Mouse (Mus musculus) forebrain, embryonic 10.5 days (tissue): ENCODE data around the gene Rasgef1b. TPM values are rescaled to one million over a fixed set of nuclear protein-coding genes. Genes with fewer than 3 reads are reported as not detected.

Experiments used
- DNase-seq: peaks from one replicate; pipeline ENCODE4 v3.0.0-alpha.2; 2017; ENCODE audit warnings: low spot score; ENCODE audit errors: extremely low spot score
- H3K27ac ChIP-seq: fragments of 300-500 bp; sonication (generic); 2 replicates; pipeline ENCODE4 v1.5.1; 2016; ENCODE audit warnings: mild to moderate bottlenecking
- H3K27me3 ChIP-seq: fragments of 300-500 bp; sonication (generic); 2 replicates; pipeline ENCODE4 v1.6.1; 2016; ENCODE audit warnings: mild to moderate bottlenecking; ENCODE audit not compliant: poor library complexity, severe bottlenecking
- H3K36me3 ChIP-seq: fragments of 300-500 bp; sonication (generic); replicated peaks from 2 replicates; pipeline ENCODE4 v1.6.1; 2016; ENCODE audit warnings: mild to moderate bottlenecking, moderate library complexity
- H3K4me1 ChIP-seq: fragments of 300-500 bp; sonication (generic); 2 replicates; pipeline ENCODE4 v1.6.1; 2016
- H3K4me3 ChIP-seq: fragments of 300-500 bp; sonication (generic); 2 replicates; pipeline ENCODE4 v1.5.1; 2016; ENCODE audit warnings: mild to moderate bottlenecking, moderate library complexity
- H3K9me3 ChIP-seq: fragments of 300-500 bp; sonication (generic); 2 replicates; pipeline ENCODE4 v1.6.1; 2016; ENCODE audit warnings: mild to moderate bottlenecking, moderate library complexity
- WGBS: fragments of 180-500 bp; shearing (Covaris S2); methylation state at CpG from one replicate; pipeline ENCODE4 v1.1.7; 2016; 5-methylcytosine and 5-hydroxymethylcytosine counted together
- polyA plus RNA-seq: library from polyadenylated mRNA; unstranded; fragments of >200 nt; fragmentation: Nextera tagmentation; extraction: Ambion mirVana; gene quantifications from 2 replicates; pipeline ENCODE4 v1.2.1, GENCODE M21; 2016

The Rasgef1b gene
- polyA plus RNA-seq, 1 experiment from 2014 or later, result 9.5 TPM

DNA sequence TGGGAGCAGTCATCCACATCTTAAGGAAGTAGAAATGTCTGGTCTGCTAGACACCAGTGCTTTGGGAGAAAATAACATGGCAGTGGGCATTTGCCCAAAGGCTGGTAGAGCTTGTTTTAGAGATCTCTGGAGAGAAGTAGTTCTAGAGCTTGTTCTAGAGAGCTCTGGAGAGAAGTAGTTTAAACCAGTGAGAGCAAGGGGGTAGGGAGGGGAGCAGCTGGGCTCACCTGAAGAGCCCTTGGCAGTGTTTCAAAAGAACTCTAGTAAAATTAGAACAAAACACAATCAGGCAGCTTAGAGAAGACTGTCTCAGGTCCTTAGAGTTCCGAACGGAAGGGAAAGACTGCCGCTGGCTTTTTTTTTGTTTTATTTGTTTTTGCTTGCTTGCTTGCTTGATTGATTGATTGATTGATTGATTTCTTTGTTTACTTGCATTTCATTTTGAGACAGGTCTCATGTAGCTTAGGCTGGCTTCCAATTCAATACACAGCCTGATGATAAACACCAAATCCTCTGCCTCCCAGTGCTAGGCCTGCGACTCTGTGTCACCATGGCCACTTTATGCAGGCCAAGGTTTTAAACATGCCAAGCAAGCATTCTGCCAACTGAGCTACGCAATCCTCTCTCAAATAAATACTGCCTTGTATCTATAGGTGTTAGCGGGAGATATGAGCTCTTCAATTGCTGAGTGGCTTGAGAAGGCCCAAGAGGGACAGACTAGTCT, 466.5 kb downstream of the Rasgef1b start:
- H3K27ac ChIP-seq, result no peak overlapping the region
- no peak for DNase-seq
- 90% methylated on average over 6 of the region's 6 CpGs for WGBS

GRCm38 (mm10) chr5:99261121-99261724, 467.6 kb downstream of the Rasgef1b start:
- Histone ChIP-seq H3K27me3 (no peaks in the 10 kb centered on the region), H3K4me3 (no peak overlapping the region), H3K27ac (no peak overlapping the region), H3K4me1 (no peaks in the 10 kb centered on the region), H3K36me3 (no peaks in the 10 kb centered on the region), H3K9me3 (no peaks in the 10 kb centered on the region)
- WGBS, result 92% methylated on average over 4 of the region's 4 CpGs
- DNase-seq, result no peak

More for the DNA sequence above, 466.5 kb downstream of the Rasgef1b start:
- Histone ChIP-seq H3K4me1 (no peaks in the 10 kb centered on the region), H3K36me3 (no peaks in the 10 kb centered on the region), H3K9me3 (no peaks in the 10 kb centered on the region), H3K4me3 (no peak overlapping the region), H3K27me3 (no peaks in the 10 kb centered on the region)

DNA sequence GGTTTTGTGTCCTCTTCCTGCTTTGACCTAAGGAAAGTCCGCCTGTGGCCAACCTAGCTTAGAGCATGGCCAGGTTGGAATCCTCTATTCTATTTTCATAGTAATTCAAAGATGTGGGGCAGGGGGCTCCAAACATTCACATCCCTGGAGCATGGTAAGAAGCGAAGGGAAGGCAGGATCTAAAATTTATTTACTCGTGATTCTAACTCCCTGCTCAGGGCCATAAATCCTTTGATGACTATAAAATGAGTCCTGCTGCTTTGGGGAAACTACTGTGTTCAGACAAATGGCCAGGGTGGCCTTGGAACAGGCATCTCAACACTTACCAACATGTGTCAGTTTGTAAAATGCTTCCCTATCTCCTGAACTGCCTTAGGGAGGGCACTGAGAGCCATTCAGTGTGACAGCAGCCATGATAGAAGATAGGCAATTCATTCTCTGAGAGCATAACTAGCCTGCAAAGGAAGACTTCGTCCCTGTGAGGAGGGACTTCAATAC, 470.8 kb downstream of the Rasgef1b start:
- Histone ChIP-seq H3K9me3 (no peaks in the 10 kb centered on the region), H3K27ac (no peak overlapping the region), H3K4me1 (peaks cover 8% of the 10 kb centered on the region; the same call in 1 of the 2 replicates), H3K4me3 (no peak overlapping the region), H3K36me3 (no peaks in the 10 kb centered on the region), H3K27me3 (peaks cover 21% of the 10 kb centered on the region)
- WGBS, result 83% methylated on average over 4 of the region's 4 CpGs
- DNase-seq, result no peak

- Histone ChIP-seq H3K4me1 (peaks cover 45% of the 10 kb centered on the region), H3K27me3 (peaks cover 47% of the 10 kb centered on the region), H3K4me3 (peak overlapping the region; percentile 64), H3K27ac (peak overlapping the region; percentile 88), H3K9me3 (no peaks in the 10 kb centered on the region), H3K36me3 (no peaks in the 10 kb centered on the region)
- peak; percentile 90 for DNase-seq
- WGBS, result under 1% methylated on average over 78 of the region's 78 CpGs
These were observed 476.4 kb downstream of the Rasgef1b start for GRCm38 (mm10) chr5:99252203-99253135.

DNA sequence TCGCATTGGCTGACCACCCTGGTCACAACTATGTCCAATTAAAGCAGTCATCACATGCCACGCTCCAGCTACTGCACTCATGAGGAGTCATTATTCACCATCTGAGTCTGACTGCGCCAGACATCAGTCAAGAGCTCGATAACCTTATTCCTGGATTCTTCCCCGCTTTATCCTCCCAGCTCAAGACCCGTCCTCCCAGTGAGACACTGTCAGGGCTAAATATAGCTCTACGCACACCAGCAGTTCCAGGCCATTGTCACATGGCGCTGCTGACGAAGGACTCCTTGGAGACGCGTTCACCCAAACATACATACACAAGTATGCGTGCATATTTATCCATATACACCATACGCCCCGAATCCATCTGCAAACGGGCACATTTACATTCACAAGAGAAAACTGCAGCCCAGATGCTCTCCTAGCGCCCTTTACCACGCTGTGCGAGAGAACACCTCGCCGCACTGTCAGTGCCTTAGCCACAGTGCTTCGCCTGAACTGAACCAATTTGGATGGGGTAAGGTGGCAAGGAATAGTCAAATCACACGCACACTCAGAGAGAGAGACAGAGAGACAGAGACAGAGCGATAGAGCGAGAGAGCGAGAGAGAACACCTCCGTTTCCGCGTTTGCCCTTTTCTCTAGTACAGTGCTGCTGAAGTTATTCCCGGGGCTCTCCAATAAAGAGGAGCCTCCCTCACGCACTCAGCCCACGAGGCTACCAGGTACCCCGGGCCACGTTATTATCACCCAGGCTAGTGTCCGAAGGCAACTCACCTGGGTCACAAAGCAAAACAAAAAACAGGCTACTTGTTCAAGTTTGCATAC, 477.3 kb downstream of the Rasgef1b start:
- Histone ChIP-seq H3K27ac (peak overlapping the region; percentile 88), H3K4me3 (peak overlapping the region; percentile 64), H3K4me1 (peaks cover 54% of the 10 kb centered on the region), H3K27me3 (peaks cover 47% of the 10 kb centered on the region), H3K36me3 (no peaks in the 10 kb centered on the region), H3K9me3 (no peaks in the 10 kb centered on the region)
- DNase-seq, result peak; percentile 42
- 6% methylated on average over 34 of the region's 34 CpGs for WGBS

- WGBS, result 28% methylated on average over 5 of the region's 5 CpGs
- 0 out of 2 replicates have a peak overlapping the region, but pooled peaks have one; percentile 32 for H3K27ac ChIP-seq
- H3K4me1 ChIP-seq, result peaks cover 60% of the 10 kb centered on the region
- DNase-seq, result no peak
- no peaks in the 10 kb centered on the region for H3K9me3 ChIP-seq
- H3K4me3 ChIP-seq, result peak overlapping the region; percentile 64
- no peaks in the 10 kb centered on the region for H3K36me3 ChIP-seq
- peaks cover 47% of the 10 kb centered on the region for H3K27me3 ChIP-seq
These were observed 478.0 kb downstream of the Rasgef1b start for GRCm38 (mm10) chr5:99250820-99251219.

GRCm38 (mm10) chr5:99248501-99248900, 480.4 kb downstream of the Rasgef1b start:
- Histone ChIP-seq H3K9me3 (no peaks in the 10 kb centered on the region), H3K4me3 (no peak overlapping the region), H3K4me1 (peaks cover 62% of the 10 kb centered on the region), H3K27me3 (peaks cover 30% of the 10 kb centered on the region), H3K27ac (0 out of 2 replicates have a peak overlapping the region, but pooled peaks have one; percentile 33), H3K36me3 (no peaks in the 10 kb centered on the region)
- DNase-seq, result peak; percentile 94
- WGBS, result 6% methylated on average over 7 of the region's 7 CpGs

DNA sequence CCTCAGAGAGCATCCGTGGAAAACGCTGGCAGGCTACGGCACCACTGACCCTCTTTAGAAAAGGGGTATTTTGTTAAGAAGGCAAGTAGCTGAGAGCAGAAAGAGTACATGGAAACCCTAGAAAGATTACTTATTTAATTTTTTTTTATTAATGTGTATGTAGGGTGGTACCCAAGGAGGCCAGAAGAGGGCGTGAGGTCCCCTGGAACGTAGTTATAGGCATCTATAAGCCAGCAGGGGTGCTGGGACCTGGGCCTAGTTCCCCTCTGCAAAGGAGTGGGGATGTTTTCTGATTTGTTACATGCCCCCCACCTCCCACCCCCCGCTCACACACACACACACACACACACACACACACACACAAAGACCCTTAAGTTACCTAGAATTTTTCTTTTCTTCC, 480.9 kb downstream of the Rasgef1b start:
- peaks cover 57% of the 10 kb centered on the region for H3K4me1 ChIP-seq
- H3K36me3 ChIP-seq, result 0 out of 2 replicates have a peak, but pooled peaks cover 1% of the 10 kb centered on the region
- WGBS, result 92% methylated on average over 6 of the region's 6 CpGs
- no peak overlapping the region for H3K27ac ChIP-seq
- DNase-seq, result no peak
- no peak overlapping the region for H3K4me3 ChIP-seq
- peaks cover 26% of the 10 kb centered on the region for H3K27me3 ChIP-seq
- no peaks in the 10 kb centered on the region for H3K9me3 ChIP-seq

- no peak for DNase-seq
- Histone ChIP-seq H3K4me1 (peaks cover 56% of the 10 kb centered on the region), H3K9me3 (no peaks in the 10 kb centered on the region), H3K27ac (0 out of 2 replicates have a peak overlapping the region, but pooled peaks have one; percentile 48), H3K27me3 (peaks cover 26% of the 10 kb centered on the region), H3K36me3 (0 out of 2 replicates have a peak, but pooled peaks cover 3% of the 10 kb centered on the region), H3K4me3 (no peak overlapping the region)
- WGBS, result 82% methylated on average over 7 of the region's 7 CpGs
These were observed 481.4 kb downstream of the Rasgef1b start for GRCm38 (mm10) chr5:99247441-99247840.

DNA sequence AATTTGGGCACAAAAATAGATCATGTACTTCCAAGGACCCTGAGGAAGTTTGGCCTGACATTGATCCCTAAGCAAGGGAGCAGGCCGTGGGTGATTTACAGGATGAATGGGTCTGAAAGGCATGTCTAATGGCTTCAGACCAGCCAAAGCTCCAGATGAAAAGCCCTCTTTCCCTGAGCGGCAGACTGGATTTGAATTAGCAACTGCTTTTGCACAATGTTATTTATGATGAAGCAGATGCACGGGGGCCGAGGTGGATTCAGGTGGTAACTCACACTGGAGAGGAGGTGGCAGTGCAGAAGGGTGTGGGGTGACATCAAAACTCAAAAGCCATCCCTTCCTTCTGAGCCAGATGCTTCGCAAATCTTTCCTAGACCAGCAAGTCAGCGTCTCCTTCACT, 481.9 kb downstream of the Rasgef1b start:
- Histone ChIP-seq H3K4me1 (peaks cover 51% of the 10 kb centered on the region), H3K4me3 (no peak overlapping the region), H3K9me3 (no peaks in the 10 kb centered on the region), H3K27me3 (peaks cover 24% of the 10 kb centered on the region), H3K36me3 (0 out of 2 replicates have a peak, but pooled peaks cover 6% of the 10 kb centered on the region), H3K27ac (0 out of 2 replicates have a peak overlapping the region, but pooled peaks have one; percentile 48)
- no peak for DNase-seq
- 51% methylated on average over 6 of the region's 6 CpGs for whole genome bisulfite sequencing

DNA sequence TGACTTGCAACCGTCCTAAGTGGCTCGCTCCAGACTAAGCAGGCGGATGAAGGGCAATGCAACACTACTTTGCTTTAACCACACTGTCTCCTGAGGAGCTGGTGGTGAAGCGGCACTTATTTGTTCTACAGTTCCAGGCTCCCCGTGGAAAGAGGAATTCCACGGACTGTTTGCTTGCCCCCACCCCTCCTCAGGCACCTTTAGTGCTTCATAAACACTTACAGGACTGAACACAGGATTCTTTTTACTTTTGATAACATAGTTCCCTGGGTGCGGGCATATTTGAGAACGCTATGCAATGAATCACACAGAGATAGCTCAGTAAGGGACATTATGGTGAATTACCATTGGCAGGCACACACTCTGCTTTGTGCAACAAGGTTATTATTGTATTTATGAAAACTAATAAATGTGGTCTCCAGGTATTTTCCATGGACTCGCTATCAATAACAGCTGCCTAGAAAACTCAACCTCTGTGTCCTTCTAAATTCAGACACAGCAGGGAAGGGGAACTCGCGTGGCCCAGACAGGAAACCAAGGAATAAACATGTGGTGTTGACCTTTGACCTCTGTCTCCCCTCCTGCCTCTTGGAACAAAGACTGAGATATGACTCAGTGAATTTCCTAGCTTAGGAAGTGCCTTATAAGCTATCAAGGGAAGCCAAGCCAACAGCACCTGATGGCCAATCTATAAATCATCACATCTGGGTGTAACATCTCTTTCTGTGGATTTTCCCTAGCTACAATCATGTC, 486.7 kb downstream of the Rasgef1b start:
- 83% methylated on average over 11 of the region's 11 CpGs for WGBS
- Histone ChIP-seq H3K4me3 (no peak overlapping the region), H3K27ac (no peak overlapping the region), H3K9me3 (no peaks in the 10 kb centered on the region), H3K27me3 (no peaks in the 10 kb centered on the region), H3K4me1 (peaks cover 20% of the 10 kb centered on the region), H3K36me3 (peaks cover 43% of the 10 kb centered on the region)
- DNase-seq, result no peak
